Mouse (Mus musculus): ENCODE data around the gene Dbndd1. TPM values are rescaled to one million over a fixed set of nuclear protein-coding genes. Genes with fewer than 3 reads are reported as not detected.

Gene Dbndd1
- polyA plus RNA-seq, 1 experiment from 2014 or later: 84.1 TPM

GRCm38 (mm10) chr8:123514136-123514535, 1.1 kb downstream of the Dbndd1 start:
- WGBS: 2% methylated on average over 9 of the region's 9 CpGs
- H3K9ac ChIP-seq (replicated peaks): peak overlapping the region; percentile 81
- peaks cover 37% of the 10 kb centered on the region for H3K4me1 ChIP-seq
- H3K27me3 ChIP-seq (replicated peaks): 0 out of 2 replicates have a peak, but pooled peaks cover 3% of the 10 kb centered on the region
- H3K27ac ChIP-seq (replicated peaks): peak overlapping the region; percentile 93
- peak overlapping the region; percentile 80 for H3K4me2 ChIP-seq
- no peaks in the 10 kb centered on the region for H3K9me3 ChIP-seq (replicated peaks)
- no peak for ATAC-seq (ENCODE audit: low FRiP score)
- H3K36me3 ChIP-seq: peaks cover 15% of the 10 kb centered on the region
- H3K4me3 ChIP-seq (replicated peaks): peak overlapping the region; percentile 91

GRCm38 (mm10) chr8:123510819-123511218, 4.4 kb downstream of the Dbndd1 start:
- Histone ChIP-seq H3K27ac (replicated peaks) (no peak overlapping the region), H3K27me3 (replicated peaks) (no peaks in the 10 kb centered on the region), H3K4me2 (no peak overlapping the region), H3K9ac (replicated peaks) (no peak overlapping the region), H3K4me3 (replicated peaks) (no peak overlapping the region), H3K36me3 (peaks cover 49% of the 10 kb centered on the region), H3K4me1 (peaks cover 25% of the 10 kb centered on the region), H3K9me3 (replicated peaks) (no peaks in the 10 kb centered on the region)
- no peak for ATAC-seq (ENCODE audit: low FRiP score)
- 77% methylated on average over 5 of the region's 5 CpGs for whole genome bisulfite sequencing

- no peaks in the 10 kb centered on the region for H3K9me3 ChIP-seq (replicated peaks)
- no peaks in the 10 kb centered on the region for H3K27me3 ChIP-seq (replicated peaks)
- H3K36me3 ChIP-seq: peaks cover 83% of the 10 kb centered on the region
- no peak overlapping the region for H3K4me2 ChIP-seq
- H3K4me1 ChIP-seq: no peaks in the 10 kb centered on the region
- no peak overlapping the region for H3K9ac ChIP-seq (replicated peaks)
- no peak overlapping the region for H3K27ac ChIP-seq (replicated peaks)
- 96% methylated on average over 5 of the region's 5 CpGs for WGBS
- no peak for ATAC-seq (ENCODE audit: low FRiP score)
- no peak overlapping the region for H3K4me3 ChIP-seq (replicated peaks)
These were observed 8.1 kb downstream of the Dbndd1 start for GRCm38 (mm10) chr8:123507153-123507552.

- Histone ChIP-seq H3K4me2 (no peak overlapping the region), H3K36me3 (peaks cover 95% of the 10 kb centered on the region), H3K4me1 (no peaks in the 10 kb centered on the region), H3K27me3 (replicated peaks) (no peaks in the 10 kb centered on the region), H3K9me3 (replicated peaks) (no peaks in the 10 kb centered on the region), H3K4me3 (replicated peaks) (no peak overlapping the region), H3K27ac (replicated peaks) (no peak overlapping the region), H3K9ac (replicated peaks) (no peak overlapping the region)
- ATAC-seq (ENCODE audit: low FRiP score): no peak
- 80% methylated on average over 9 of the region's 9 CpGs for WGBS
These were observed 9.6 kb downstream of the Dbndd1 start for GRCm38 (mm10) chr8:123505695-123506094.

- H3K27ac ChIP-seq (replicated peaks): no peak overlapping the region
- H3K4me3 ChIP-seq (replicated peaks): no peak overlapping the region
- H3K4me2 ChIP-seq: no peak overlapping the region
- WGBS: 67% methylated on average over 4 of the region's 4 CpGs
- H3K9me3 ChIP-seq (replicated peaks): no peaks in the 10 kb centered on the region
- no peaks in the 10 kb centered on the region for H3K27me3 ChIP-seq (replicated peaks)
- ATAC-seq (ENCODE audit: low FRiP score): no peak
- peaks cover 96% of the 10 kb centered on the region for H3K36me3 ChIP-seq
- H3K4me1 ChIP-seq: no peaks in the 10 kb centered on the region
- H3K9ac ChIP-seq (replicated peaks): no peak overlapping the region
These were observed 10.0 kb downstream of the Dbndd1 start for GRCm38 (mm10) chr8:123505267-123505666.

- no peak overlapping the region for H3K4me3 ChIP-seq (replicated peaks)
- no peak overlapping the region for H3K27ac ChIP-seq (replicated peaks)
- H3K4me1 ChIP-seq: no peaks in the 10 kb centered on the region
- H3K27me3 ChIP-seq (replicated peaks): no peaks in the 10 kb centered on the region
- no peak overlapping the region for H3K4me2 ChIP-seq
- ATAC-seq (ENCODE audit: low FRiP score): 0 out of 2 replicates have a peak, but pooled peaks have one; percentile 25
- WGBS: 82% methylated on average over 9 of the region's 9 CpGs
- no peak overlapping the region for H3K9ac ChIP-seq (replicated peaks)
- peaks cover 97% of the 10 kb centered on the region for H3K36me3 ChIP-seq
- H3K9me3 ChIP-seq (replicated peaks): no peaks in the 10 kb centered on the region
These were observed 10.6 kb downstream of the Dbndd1 start for GRCm38 (mm10) chr8:123504591-123505195.

- H3K36me3 ChIP-seq: peaks cover 97% of the 10 kb centered on the region
- no peaks in the 10 kb centered on the region for H3K9me3 ChIP-seq (replicated peaks)
- no peaks in the 10 kb centered on the region for H3K4me1 ChIP-seq
- no peak for ATAC-seq (ENCODE audit: low FRiP score)
- H3K27ac ChIP-seq (replicated peaks): no peak overlapping the region
- WGBS: 97% methylated on average over 6 of the region's 6 CpGs
- H3K4me3 ChIP-seq (replicated peaks): no peak overlapping the region
- H3K9ac ChIP-seq (replicated peaks): no peak overlapping the region
- no peaks in the 10 kb centered on the region for H3K27me3 ChIP-seq (replicated peaks)
- no peak overlapping the region for H3K4me2 ChIP-seq
These were observed 11.3 kb downstream of the Dbndd1 start for GRCm38 (mm10) chr8:123503801-123504467.

- H3K4me2 ChIP-seq: no peak overlapping the region
- H3K4me1 ChIP-seq: no peaks in the 10 kb centered on the region
- H3K4me3 ChIP-seq (replicated peaks): no peak overlapping the region
- ATAC-seq (ENCODE audit: low FRiP score): no peak
- H3K9ac ChIP-seq (replicated peaks): no peak overlapping the region
- H3K36me3 ChIP-seq: peaks cover 92% of the 10 kb centered on the region
- no peak overlapping the region for H3K27ac ChIP-seq (replicated peaks)
- H3K9me3 ChIP-seq (replicated peaks): no peaks in the 10 kb centered on the region
- H3K27me3 ChIP-seq (replicated peaks): no peaks in the 10 kb centered on the region
- 94% methylated on average over 5 of the region's 5 CpGs for WGBS
These were observed 13.1 kb downstream of the Dbndd1 start for GRCm38 (mm10) chr8:123502192-123502591.

- Histone ChIP-seq H3K36me3 (peaks cover 92% of the 10 kb centered on the region), H3K27ac (replicated peaks) (no peak overlapping the region), H3K4me2 (no peak overlapping the region), H3K27me3 (replicated peaks) (no peaks in the 10 kb centered on the region), H3K9me3 (replicated peaks) (no peaks in the 10 kb centered on the region), H3K4me1 (no peaks in the 10 kb centered on the region), H3K4me3 (replicated peaks) (no peak overlapping the region), H3K9ac (replicated peaks) (no peak overlapping the region)
- ATAC-seq (ENCODE audit: low FRiP score): no peak
- 95% methylated on average over 11 of the region's 11 CpGs for WGBS
These were observed 15.7 kb downstream of the Dbndd1 start for GRCm38 (mm10) chr8:123499556-123499955.

- Histone ChIP-seq H3K4me3 (replicated peaks) (no peak overlapping the region), H3K4me1 (no peaks in the 10 kb centered on the region), H3K27ac (replicated peaks) (no peak overlapping the region), H3K36me3 (peaks cover 93% of the 10 kb centered on the region), H3K27me3 (replicated peaks) (no peaks in the 10 kb centered on the region), H3K9me3 (replicated peaks) (no peaks in the 10 kb centered on the region), H3K9ac (replicated peaks) (no peak overlapping the region), H3K4me2 (no peak overlapping the region)
- 93% methylated on average over 11 of the region's 11 CpGs for WGBS
- no peak for ATAC-seq (ENCODE audit: low FRiP score)
These were observed 16.3 kb downstream of the Dbndd1 start for GRCm38 (mm10) chr8:123498963-123499362.

- Histone ChIP-seq H3K9ac (replicated peaks) (no peak overlapping the region), H3K4me3 (replicated peaks) (no peak overlapping the region), H3K9me3 (replicated peaks) (no peaks in the 10 kb centered on the region), H3K36me3 (peaks cover 93% of the 10 kb centered on the region), H3K4me1 (no peaks in the 10 kb centered on the region), H3K4me2 (no peak overlapping the region), H3K27ac (replicated peaks) (no peak overlapping the region), H3K27me3 (replicated peaks) (no peaks in the 10 kb centered on the region)
- ATAC-seq (ENCODE audit: low FRiP score): no peak
- WGBS: 85% methylated on average over 4 of the region's 4 CpGs
These were observed 17.6 kb downstream of the Dbndd1 start for GRCm38 (mm10) chr8:123497699-123498098.

- Histone ChIP-seq H3K4me3 (replicated peaks) (no peak overlapping the region), H3K27ac (replicated peaks) (no peak overlapping the region), H3K27me3 (replicated peaks) (no peaks in the 10 kb centered on the region), H3K9me3 (replicated peaks) (no peaks in the 10 kb centered on the region), H3K9ac (replicated peaks) (no peak overlapping the region), H3K36me3 (peaks cover 94% of the 10 kb centered on the region), H3K4me2 (no peak overlapping the region), H3K4me1 (no peaks in the 10 kb centered on the region)
- 97% methylated on average over 9 of the region's 9 CpGs for WGBS
- no peak for ATAC-seq (ENCODE audit: low FRiP score)
These were observed 22.4 kb downstream of the Dbndd1 start for GRCm38 (mm10) chr8:123492898-123493297.
